Mouse (Mus musculus) mature B cell (primary cell): ENCODE data around the gene Cryzl2.

Source experiments
- in situ Hi-C: fragments of 300-500 bp; cut with MboI; formaldehyde crosslinking; loops from 2 replicates; pipeline ENCODE4 v1.14.3; 2019

Gene Cryzl2

GRCm38 (mm10) chr1:157524775-157525174, 66.4 kb downstream of the Cryzl2 start:
- in situ Hi-C loops = no loop called here

- in situ Hi-C loops = no loop called here
Measured at GRCm38 (mm10) chr1:157525692-157526354, 67.4 kb downstream of the Cryzl2 start.

- in situ Hi-C loops = no loop called here
Measured at GRCm38 (mm10) chr1:157526625-157527024, 68.2 kb downstream of the Cryzl2 start.

GRCm38 (mm10) chr1:157532826-157533460, 74.6 kb downstream of the Cryzl2 start:
- in situ Hi-C loops = no loop called here

- in situ Hi-C loops = no loop called here
Measured at GRCm38 (mm10) chr1:157535571-157535970, 77.2 kb downstream of the Cryzl2 start.

GRCm38 (mm10) chr1:157536471-157536870, 78.1 kb downstream of the Cryzl2 start:
- in situ Hi-C loops = no loop called here

- in situ Hi-C loops = no loop called here
Measured at GRCm38 (mm10) chr1:157537636-157538035, 79.3 kb downstream of the Cryzl2 start.
